Mouse (Mus musculus): ENCODE data around the gene Ppcs. TPM values are rescaled to one million over a fixed set of nuclear protein-coding genes. Genes with fewer than 3 reads are reported as not detected.

Ppcs gene
- polyA plus RNA-seq (2015; fragmentation: Nextera tagmentation; extraction: Ambion mirVana) = 83.9 and 92.5 TPM in 2 replicates

- Histone ChIP-seq H3K9me3 (ENCODE audit: control insufficient read depth) (no peaks in the 10 kb centered on the region), H3K27ac (ENCODE audit: low read depth, low read length) (peak within 1 kb of the TSS; percentile 65), H3K27me3 (replicated peaks; ENCODE audit: control insufficient read depth, insufficient read depth, low read length) (no peaks in the 10 kb centered on the region), H3K4me3 (ENCODE audit: low read depth, low read length) (peak within 1 kb of the TSS; percentile 71), H3K4me1 (replicated peaks; ENCODE audit: control insufficient read depth, insufficient read depth, low read length) (peaks cover 4% of the 10 kb centered on the region), H3K4me2 (replicated peaks; ENCODE audit: low read depth) (peak within 1 kb of the TSS; percentile 87), H3K36me3 (ENCODE audit: control insufficient read depth, insufficient read depth) (peaks cover 7% of the 10 kb centered on the region; the same call in 1 of the 2 replicates), H3K9ac (ENCODE audit: low read depth, low read length) (peak within 1 kb of the TSS; percentile 85)
- ATAC-seq = peak; percentile 93
- peak; percentile 58 for TF ChIP-seq CTCF (IDR thresholded peaks at IDR 0.05; ENCODE audit: low read depth)
- under 1% methylated on average over 52 of the region's 52 CpGs for WGBS
These were observed at the start of gene Ppcs, which contains the start of gene Zmynd12 for GRCm38 (mm10) chr4:119422294-119422964. Gene Ppcs (minus strand): TSS chr4:119422420. Gene Zmynd12 (plus strand): TSS chr4:119422814.

GRCm38 (mm10) chr4:119467720-119468380, 45.6 kb upstream of the Ppcs start:
- Histone ChIP-seq H3K4me1 (replicated peaks; ENCODE audit: control insufficient read depth, insufficient read depth, low read length) (no peaks in the 10 kb centered on the region; the same call in 1 of the 2 replicates), H3K9me3 (ENCODE audit: control insufficient read depth) (no peaks in the 10 kb centered on the region), H3K27me3 (replicated peaks; ENCODE audit: control insufficient read depth, insufficient read depth, low read length) (no peaks in the 10 kb centered on the region), H3K9ac (ENCODE audit: low read depth, low read length) (no peak overlapping the region), H3K36me3 (ENCODE audit: control insufficient read depth, insufficient read depth) (no peaks in the 10 kb centered on the region), H3K27ac (ENCODE audit: low read depth, low read length) (no peak overlapping the region), H3K4me2 (replicated peaks; ENCODE audit: low read depth) (no peak overlapping the region), H3K4me3 (ENCODE audit: low read depth, low read length) (no peak overlapping the region)
- no peak for ATAC-seq
- no peak for TF ChIP-seq CTCF (IDR thresholded peaks at IDR 0.05; ENCODE audit: low read depth)
- WGBS = 75% methylated on average over 16 of the region's 16 CpGs

- Histone ChIP-seq H3K4me3 (ENCODE audit: low read depth, low read length) (no peak overlapping the region), H3K36me3 (ENCODE audit: control insufficient read depth, insufficient read depth) (no peaks in the 10 kb centered on the region), H3K9ac (ENCODE audit: low read depth, low read length) (no peak overlapping the region), H3K4me2 (replicated peaks; ENCODE audit: low read depth) (no peak overlapping the region), H3K9me3 (ENCODE audit: control insufficient read depth) (no peaks in the 10 kb centered on the region), H3K27me3 (replicated peaks; ENCODE audit: control insufficient read depth, insufficient read depth, low read length) (no peaks in the 10 kb centered on the region), H3K4me1 (replicated peaks; ENCODE audit: control insufficient read depth, insufficient read depth, low read length) (no peaks in the 10 kb centered on the region; the same call in 1 of the 2 replicates), H3K27ac (ENCODE audit: low read depth, low read length) (no peak overlapping the region)
- 82% methylated on average over 5 of the region's 5 CpGs for WGBS
- no peak for ATAC-seq
- no peak for TF ChIP-seq CTCF (IDR thresholded peaks at IDR 0.05; ENCODE audit: low read depth)
These were observed 43.6 kb upstream of the Ppcs start for GRCm38 (mm10) chr4:119465841-119466240.

GRCm38 (mm10) chr4:119463756-119464419, 41.7 kb upstream of the Ppcs start:
- Histone ChIP-seq H3K27ac (ENCODE audit: low read depth, low read length) (no peak overlapping the region), H3K4me3 (ENCODE audit: low read depth, low read length) (no peak overlapping the region), H3K9me3 (ENCODE audit: control insufficient read depth) (no peaks in the 10 kb centered on the region), H3K36me3 (ENCODE audit: control insufficient read depth, insufficient read depth) (no peaks in the 10 kb centered on the region), H3K4me2 (replicated peaks; ENCODE audit: low read depth) (no peak overlapping the region), H3K27me3 (replicated peaks; ENCODE audit: control insufficient read depth, insufficient read depth, low read length) (no peaks in the 10 kb centered on the region), H3K4me1 (replicated peaks; ENCODE audit: control insufficient read depth, insufficient read depth, low read length) (no peaks in the 10 kb centered on the region; the same call in 1 of the 2 replicates), H3K9ac (ENCODE audit: low read depth, low read length) (no peak overlapping the region)
- ATAC-seq = no peak
- TF ChIP-seq CTCF (IDR thresholded peaks at IDR 0.05; ENCODE audit: low read depth) = no peak
- WGBS = 70% methylated on average over 13 of the region's 13 CpGs

- 35% methylated on average over 11 of the region's 11 CpGs for WGBS
- TF ChIP-seq CTCF (IDR thresholded peaks at IDR 0.05; ENCODE audit: low read depth) = 0 out of 2 replicates have a peak, but pooled peaks have one; percentile 20
- no peak overlapping the region for H3K27ac ChIP-seq (ENCODE audit: low read depth, low read length)
- no peak overlapping the region for H3K4me2 ChIP-seq (replicated peaks; ENCODE audit: low read depth)
- H3K36me3 ChIP-seq (ENCODE audit: control insufficient read depth, insufficient read depth) = no peaks in the 10 kb centered on the region
- H3K9ac ChIP-seq (ENCODE audit: low read depth, low read length) = no peak overlapping the region
- H3K27me3 ChIP-seq (replicated peaks; ENCODE audit: control insufficient read depth, insufficient read depth, low read length) = no peaks in the 10 kb centered on the region
- no peaks in the 10 kb centered on the region; the same call in 1 of the 2 replicates for H3K4me1 ChIP-seq (replicated peaks; ENCODE audit: control insufficient read depth, insufficient read depth, low read length)
- no peaks in the 10 kb centered on the region for H3K9me3 ChIP-seq (ENCODE audit: control insufficient read depth)
- H3K4me3 ChIP-seq (ENCODE audit: low read depth, low read length) = no peak overlapping the region
- peak; percentile 81 for ATAC-seq
These were observed 40.9 kb upstream of the Ppcs start for GRCm38 (mm10) chr4:119462858-119463755.

Measured in intestine, postnatal 0 days (tissue).